Mouse (Mus musculus): ENCODE measurements around the gene 1700019N19Rik. TPM values are rescaled to one million over a fixed set of nuclear protein-coding genes. Genes with fewer than 3 reads are reported as not detected.

1700019N19Rik gene
- polyA plus RNA-seq, 1 experiment from 2014 or later: not detected

- H3K9ac ChIP-seq (ENCODE audit: low read length): no peak overlapping the region
- no peak overlapping the region for H3K4me3 ChIP-seq (ENCODE audit: low read depth, low read length)
- 50% methylated on average over 7 of the region's 7 CpGs for WGBS
- H3K4me1 ChIP-seq (replicated peaks; ENCODE audit: control insufficient read depth, insufficient read depth, low read length): peaks cover 2% of the 10 kb centered on the region; the same call in 1 of the 2 replicates
- no peaks in the 10 kb centered on the region for H3K9me3 ChIP-seq (ENCODE audit: control insufficient read depth, low read length)
- no peaks in the 10 kb centered on the region for H3K27me3 ChIP-seq (ENCODE audit: control insufficient read depth, insufficient read depth, low read length)
- no peaks in the 10 kb centered on the region for H3K36me3 ChIP-seq (ENCODE audit: control insufficient read depth, insufficient read depth, low read length)
- no peak for ATAC-seq (replicated peaks; ENCODE audit: low FRiP score)
- H3K27ac ChIP-seq (ENCODE audit: low read depth, low read length): no peak overlapping the region
- no peak overlapping the region for H3K4me2 ChIP-seq (ENCODE audit: low read depth, low read length, severe bottlenecking)
- DNase-seq (ENCODE audit: low spot score): no peak
These were observed 10.3 kb downstream of the 1700019N19Rik start for GRCm38 (mm10) chr19:58783938-58784337.

GRCm38 (mm10) chr19:58781566-58781965 is 12.7 kb downstream of the 1700019N19Rik start:
- Histone ChIP-seq H3K9me3 (ENCODE audit: control insufficient read depth, low read length) (no peaks in the 10 kb centered on the region), H3K36me3 (ENCODE audit: control insufficient read depth, insufficient read depth, low read length) (no peaks in the 10 kb centered on the region), H3K9ac (ENCODE audit: low read length) (no peak overlapping the region), H3K4me3 (ENCODE audit: low read depth, low read length) (no peak overlapping the region), H3K4me2 (ENCODE audit: low read depth, low read length, severe bottlenecking) (no peak overlapping the region), H3K27ac (ENCODE audit: low read depth, low read length) (no peak overlapping the region), H3K4me1 (replicated peaks; ENCODE audit: control insufficient read depth, insufficient read depth, low read length) (peaks cover 2% of the 10 kb centered on the region; the same call in 1 of the 2 replicates), H3K27me3 (ENCODE audit: control insufficient read depth, insufficient read depth, low read length) (no peaks in the 10 kb centered on the region)
- no peak for ATAC-seq (replicated peaks; ENCODE audit: low FRiP score)
- DNase-seq (ENCODE audit: low spot score): no peak
- WGBS: 32% methylated on average over 4 of the region's 4 CpGs

- Histone ChIP-seq H3K9ac (ENCODE audit: low read length) (no peak overlapping the region), H3K27me3 (ENCODE audit: control insufficient read depth, insufficient read depth, low read length) (no peaks in the 10 kb centered on the region), H3K27ac (ENCODE audit: low read depth, low read length) (no peak overlapping the region), H3K4me1 (replicated peaks; ENCODE audit: control insufficient read depth, insufficient read depth, low read length) (no peaks in the 10 kb centered on the region; the same call in 1 of the 2 replicates), H3K36me3 (ENCODE audit: control insufficient read depth, insufficient read depth, low read length) (no peaks in the 10 kb centered on the region), H3K4me3 (ENCODE audit: low read depth, low read length) (no peak overlapping the region), H3K4me2 (ENCODE audit: low read depth, low read length, severe bottlenecking) (no peak overlapping the region), H3K9me3 (ENCODE audit: control insufficient read depth, low read length) (no peaks in the 10 kb centered on the region)
- DNase-seq (ENCODE audit: low spot score): peak; percentile 7
- ATAC-seq (replicated peaks; ENCODE audit: low FRiP score): no peak
- WGBS: 79% methylated on average over 5 of the region's 5 CpGs
These were observed 17.8 kb downstream of the 1700019N19Rik start for GRCm38 (mm10) chr19:58776461-58776860.

- no peak overlapping the region for H3K27ac ChIP-seq (ENCODE audit: low read depth, low read length)
- peak; percentile 44; the same call in 1 of the 2 replicates for ATAC-seq (replicated peaks; ENCODE audit: low FRiP score)
These were observed 26.9 kb downstream of the 1700019N19Rik start for GRCm38 (mm10) chr19:58767329-58767728.

GRCm38 (mm10) chr19:58762848-58763541 is 31.3 kb downstream of the 1700019N19Rik start:
- ATAC-seq (replicated peaks; ENCODE audit: low FRiP score): peak; percentile 71
- Histone ChIP-seq H3K9me3 (ENCODE audit: control insufficient read depth, low read length) (no peaks in the 10 kb centered on the region), H3K4me2 (ENCODE audit: low read depth, low read length, severe bottlenecking) (no peak overlapping the region), H3K36me3 (ENCODE audit: control insufficient read depth, insufficient read depth, low read length) (no peaks in the 10 kb centered on the region), H3K27ac (ENCODE audit: low read depth, low read length) (no peak overlapping the region), H3K27me3 (ENCODE audit: control insufficient read depth, insufficient read depth, low read length) (peaks cover 2% of the 10 kb centered on the region; the same call in 1 of the 2 replicates), H3K9ac (ENCODE audit: low read length) (no peak overlapping the region), H3K4me3 (ENCODE audit: low read depth, low read length) (no peak overlapping the region), H3K4me1 (replicated peaks; ENCODE audit: control insufficient read depth, insufficient read depth, low read length) (peaks cover 4% of the 10 kb centered on the region; the same call in 1 of the 2 replicates)
- DNase-seq (ENCODE audit: low spot score): peak; percentile 82
- WGBS: 11% methylated on average over 12 of the region's 12 CpGs

More at GRCm38 (mm10) chr19:58767329-58767728, 26.9 kb downstream of the 1700019N19Rik start:
- peaks cover 4% of the 10 kb centered on the region; the same call in 1 of the 2 replicates for H3K27me3 ChIP-seq (ENCODE audit: control insufficient read depth, insufficient read depth, low read length)
- H3K36me3 ChIP-seq (ENCODE audit: control insufficient read depth, insufficient read depth, low read length): no peaks in the 10 kb centered on the region
- no peak overlapping the region for H3K9ac ChIP-seq (ENCODE audit: low read length)
- peak; percentile 65 for DNase-seq (ENCODE audit: low spot score)
- no peak overlapping the region for H3K4me2 ChIP-seq (ENCODE audit: low read depth, low read length, severe bottlenecking)
- H3K4me3 ChIP-seq (ENCODE audit: low read depth, low read length): no peak overlapping the region
- 30% methylated on average over 6 of the region's 6 CpGs for WGBS
- peaks cover 4% of the 10 kb centered on the region; the same call in 1 of the 2 replicates for H3K4me1 ChIP-seq (replicated peaks; ENCODE audit: control insufficient read depth, insufficient read depth, low read length)
- no peaks in the 10 kb centered on the region for H3K9me3 ChIP-seq (ENCODE audit: control insufficient read depth, low read length)

- ATAC-seq (replicated peaks; ENCODE audit: low FRiP score): 0 out of 2 replicates have a peak, but pooled peaks have one; percentile 27
- H3K4me2 ChIP-seq (ENCODE audit: low read depth, low read length, severe bottlenecking): no peak overlapping the region
These were observed 31.9 kb downstream of the 1700019N19Rik start for GRCm38 (mm10) chr19:58762316-58762715.

GRCm38 (mm10) chr19:58759423-58759822 is 34.8 kb downstream of the 1700019N19Rik start, which contains the start of gene Pnliprp2:
Gene Pnliprp2, plus strand, starts transcription at chr19:58759719.
- ATAC-seq (replicated peaks; ENCODE audit: low FRiP score): no peak
- H3K4me1 ChIP-seq (replicated peaks; ENCODE audit: control insufficient read depth, insufficient read depth, low read length): no peaks in the 10 kb centered on the region
- DNase-seq (ENCODE audit: low spot score): no peak
- no peaks in the 10 kb centered on the region for H3K36me3 ChIP-seq (ENCODE audit: control insufficient read depth, insufficient read depth, low read length)
- no peak within 1 kb of the TSS for H3K4me3 ChIP-seq (ENCODE audit: low read depth, low read length)
- 66% methylated on average over 9 of the region's 9 CpGs for WGBS
- H3K27me3 ChIP-seq (ENCODE audit: control insufficient read depth, insufficient read depth, low read length): no peaks in the 10 kb centered on the region
- H3K4me2 ChIP-seq (ENCODE audit: low read depth, low read length, severe bottlenecking): no peak within 1 kb of the TSS
- H3K9ac ChIP-seq (ENCODE audit: low read length): no peak within 1 kb of the TSS
- no peak within 1 kb of the TSS for H3K27ac ChIP-seq (ENCODE audit: low read depth, low read length)
- H3K9me3 ChIP-seq (ENCODE audit: control insufficient read depth, low read length): no peaks in the 10 kb centered on the region

More at GRCm38 (mm10) chr19:58762316-58762715, 31.9 kb downstream of the 1700019N19Rik start:
- Histone ChIP-seq H3K9ac (ENCODE audit: low read length) (no peak overlapping the region), H3K9me3 (ENCODE audit: control insufficient read depth, low read length) (no peaks in the 10 kb centered on the region), H3K27ac (ENCODE audit: low read depth, low read length) (no peak overlapping the region), H3K4me1 (replicated peaks; ENCODE audit: control insufficient read depth, insufficient read depth, low read length) (no peaks in the 10 kb centered on the region), H3K4me3 (ENCODE audit: low read depth, low read length) (no peak overlapping the region), H3K36me3 (ENCODE audit: control insufficient read depth, insufficient read depth, low read length) (no peaks in the 10 kb centered on the region), H3K27me3 (ENCODE audit: control insufficient read depth, insufficient read depth, low read length) (peaks cover 2% of the 10 kb centered on the region; the same call in 1 of the 2 replicates)
- WGBS: 21% methylated on average over 6 of the region's 6 CpGs
- no peak for DNase-seq (ENCODE audit: low spot score)

GRCm38 (mm10) chr19:58758871-58759270 is 35.4 kb downstream of the 1700019N19Rik start:
- Histone ChIP-seq H3K9me3 (ENCODE audit: control insufficient read depth, low read length) (no peaks in the 10 kb centered on the region), H3K4me2 (ENCODE audit: low read depth, low read length, severe bottlenecking) (no peak overlapping the region), H3K4me3 (ENCODE audit: low read depth, low read length) (no peak overlapping the region), H3K9ac (ENCODE audit: low read length) (no peak overlapping the region), H3K4me1 (replicated peaks; ENCODE audit: control insufficient read depth, insufficient read depth, low read length) (no peaks in the 10 kb centered on the region), H3K27me3 (ENCODE audit: control insufficient read depth, insufficient read depth, low read length) (no peaks in the 10 kb centered on the region), H3K27ac (ENCODE audit: low read depth, low read length) (no peak overlapping the region), H3K36me3 (ENCODE audit: control insufficient read depth, insufficient read depth, low read length) (no peaks in the 10 kb centered on the region)
- DNase-seq (ENCODE audit: low spot score) (no peak), ATAC-seq (replicated peaks; ENCODE audit: low FRiP score) (no peak)
- WGBS: 96% methylated on average over 4 of the region's 4 CpGs

Data from forebrain, embryonic 11.5 days (tissue).